Mouse (Mus musculus): ENCODE results near the gene Dock2.
"Not testable (repeated sequence)": the region's sequence is repeated elsewhere in the genome, so short reads cannot be mapped to it uniquely, and the experiment has no call there.

The Dock2 gene

DNA sequence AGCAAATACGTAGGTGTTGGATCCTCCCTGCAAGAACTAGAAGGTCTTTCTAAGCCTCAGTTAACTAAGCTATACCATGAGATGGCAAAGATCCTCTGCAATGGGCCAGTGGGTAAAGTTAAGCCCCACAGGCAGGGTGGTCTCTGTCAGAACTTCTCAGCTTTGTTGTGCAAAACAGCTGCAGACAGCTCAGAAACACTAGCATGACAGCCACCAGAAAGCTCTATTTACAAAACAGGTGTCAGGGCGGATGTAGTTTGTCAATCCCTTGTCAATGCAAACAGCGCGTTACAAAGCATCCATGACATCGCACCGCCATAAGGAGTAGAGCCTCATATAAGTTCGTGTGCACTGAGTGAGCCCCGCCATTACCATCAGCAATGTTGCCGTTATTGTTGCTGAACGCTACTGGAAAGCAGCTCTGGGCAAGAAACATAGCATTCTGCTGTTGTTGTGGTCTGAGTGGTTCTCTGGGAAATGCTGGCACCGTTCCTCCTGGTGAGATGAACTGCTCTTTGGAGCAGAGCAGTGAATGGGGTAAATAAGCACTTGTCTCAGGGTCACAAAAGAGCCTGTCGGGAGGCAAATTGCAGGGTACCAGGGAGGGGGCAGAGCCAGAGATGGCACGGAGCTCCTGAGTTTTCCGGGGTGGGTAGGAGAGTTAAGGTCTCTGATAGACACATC, 507.2 kb downstream of the Dock2 start:
- peak in 1 of 2 experiments; percentile 30 for DNase-seq

GRCm38 (mm10) chr11:34275941-34276340, 507.8 kb downstream of the Dock2 start:
- peak in 1 of 2 experiments; percentile 40 for DNase-seq

DNA sequence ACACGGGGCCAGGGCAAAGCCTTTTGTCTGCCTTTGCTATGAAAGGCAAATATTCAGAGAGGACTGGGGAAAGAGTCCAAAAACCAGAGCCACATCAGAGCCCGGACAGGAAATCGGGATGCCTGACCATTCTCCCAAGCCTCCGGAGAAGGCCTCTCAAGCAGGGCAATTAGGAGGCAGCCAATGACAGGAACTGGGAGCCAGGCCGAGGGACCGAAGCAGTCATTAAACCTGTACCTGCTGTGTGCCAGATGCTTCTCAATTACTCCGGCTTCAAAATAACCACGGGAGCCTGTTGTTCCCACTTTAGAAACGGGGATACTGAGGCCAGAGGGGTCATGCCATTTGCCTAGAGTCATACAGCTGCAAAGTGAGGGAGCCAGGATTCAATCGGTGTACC, 511.7 kb downstream of the Dock2 start:
- DNase-seq: peak; percentile 30 to 39

GRCm38 (mm10) chr11:34264099-34264498, 519.6 kb downstream of the Dock2 start:
- no peak for DNase-seq

GRCm38 (mm10) chr11:34258849-34259469, 524.7 kb downstream of the Dock2 start:
- peak; percentile 8 to 16 for DNase-seq

GRCm38 (mm10) chr11:34257548-34258189, 526.0 kb downstream of the Dock2 start:
- DNase-seq: no peak

- DNase-seq: no peak
Observed at GRCm38 (mm10) chr11:34242979-34243378, 540.7 kb downstream of the Dock2 start.

DNA sequence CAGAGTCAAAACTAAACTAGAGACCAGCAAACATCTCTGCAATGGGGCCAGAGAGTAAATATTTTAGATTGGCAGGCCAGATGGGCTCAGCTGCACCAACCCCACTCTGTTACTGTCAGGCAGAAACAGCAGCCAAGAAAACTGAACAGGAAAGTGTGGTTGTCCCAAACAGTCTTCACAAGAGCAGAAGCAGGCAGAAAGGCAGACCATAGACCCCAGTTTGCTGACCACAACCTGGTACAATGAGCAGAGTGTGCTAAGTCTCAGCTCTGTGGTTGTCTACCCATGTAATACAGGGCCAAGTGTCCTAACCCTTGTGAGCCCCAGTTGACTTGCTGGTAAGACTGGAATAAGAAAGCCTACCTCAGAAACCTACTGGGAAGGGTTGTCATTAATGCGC, 543.4 kb downstream of the Dock2 start:
- DNase-seq: no peak

DNA sequence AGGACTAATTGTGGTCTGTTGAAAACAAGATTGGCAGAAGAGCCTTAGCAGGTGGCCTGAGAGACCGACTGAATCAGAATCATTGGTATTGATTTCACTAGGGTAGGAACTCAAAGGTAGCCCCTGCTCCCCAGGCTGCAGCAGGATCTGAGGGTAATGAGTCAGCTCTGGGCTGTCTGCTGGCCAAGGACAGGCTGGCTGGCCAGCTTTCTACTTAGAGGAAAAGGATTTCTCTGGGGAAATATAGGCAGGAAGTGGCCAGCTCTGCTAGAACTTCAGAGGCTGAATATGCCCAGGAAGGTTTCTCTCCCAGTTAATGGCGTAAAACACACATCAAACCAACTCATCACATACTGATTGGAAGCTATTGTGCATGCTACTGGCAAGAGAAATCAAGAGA, 544.0 kb downstream of the Dock2 start:
- no peak for DNase-seq

- DNase-seq: no peak
Observed at GRCm38 (mm10) chr11:34236885-34237284, 546.8 kb downstream of the Dock2 start.

DNA sequence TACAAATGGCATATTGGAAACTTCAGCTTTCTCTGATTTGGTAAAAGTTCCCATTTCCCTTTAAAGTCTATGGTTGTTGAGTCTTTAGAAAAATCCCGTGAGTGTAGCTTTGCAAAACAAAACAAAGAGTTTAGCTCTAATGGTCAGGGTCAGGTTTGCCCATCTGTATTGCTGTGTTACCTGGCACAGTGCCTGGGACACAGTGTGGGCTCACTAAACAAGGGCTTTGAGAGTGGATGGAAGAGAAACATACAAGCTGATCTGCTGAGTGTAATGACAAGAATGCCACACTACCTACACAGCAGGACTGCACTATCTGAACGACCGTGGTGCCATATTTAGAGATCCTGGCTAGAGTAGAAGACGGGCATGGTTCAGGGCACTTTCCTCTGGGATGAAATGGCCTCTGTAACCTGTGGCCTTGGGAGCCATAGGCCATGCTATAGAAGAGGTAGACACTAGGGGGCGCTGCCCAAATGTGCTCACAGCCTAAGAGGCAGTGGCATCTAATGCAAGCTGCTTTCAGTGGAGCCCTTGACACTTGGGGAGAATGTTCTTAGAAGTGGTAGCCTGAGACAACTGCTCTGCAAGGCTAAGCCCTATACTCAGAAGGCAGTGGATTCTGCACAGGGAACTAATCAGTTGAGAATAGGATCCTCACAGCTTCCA, 547.5 kb downstream of the Dock2 start:
- peak; percentile 54 to 72 for DNase-seq

DNA sequence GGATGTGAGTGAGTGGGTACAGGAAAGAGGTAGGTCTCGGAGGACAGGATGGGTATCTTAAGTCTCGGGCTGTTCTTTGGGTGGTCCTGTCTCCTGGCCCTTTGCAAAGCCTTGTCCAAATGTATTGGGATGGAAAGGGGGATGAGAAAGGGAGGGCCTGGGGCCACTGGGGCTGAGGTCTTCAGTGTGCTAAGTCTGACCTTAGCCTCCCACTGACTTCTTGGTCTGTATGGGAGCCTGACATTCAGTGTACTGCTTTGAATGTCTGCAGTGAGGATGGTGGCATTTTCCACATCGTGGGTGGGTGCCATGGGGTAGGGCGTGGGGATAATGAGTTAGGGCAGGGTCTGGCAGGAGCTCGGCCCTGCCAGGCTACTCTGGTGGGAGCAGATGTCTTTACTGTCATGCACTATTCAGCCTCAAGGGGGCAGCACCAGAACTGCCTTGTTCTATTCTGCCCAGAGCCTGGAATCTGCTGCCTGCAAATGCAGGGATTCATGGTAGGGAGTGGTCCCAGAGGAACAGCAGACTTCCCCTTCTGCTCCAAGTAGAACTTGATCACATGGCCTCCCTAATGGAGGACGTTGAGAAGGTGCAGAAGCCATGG, 554.8 kb downstream of the Dock2 start:
- DNase-seq: peak; percentile 81 to 90

DNA sequence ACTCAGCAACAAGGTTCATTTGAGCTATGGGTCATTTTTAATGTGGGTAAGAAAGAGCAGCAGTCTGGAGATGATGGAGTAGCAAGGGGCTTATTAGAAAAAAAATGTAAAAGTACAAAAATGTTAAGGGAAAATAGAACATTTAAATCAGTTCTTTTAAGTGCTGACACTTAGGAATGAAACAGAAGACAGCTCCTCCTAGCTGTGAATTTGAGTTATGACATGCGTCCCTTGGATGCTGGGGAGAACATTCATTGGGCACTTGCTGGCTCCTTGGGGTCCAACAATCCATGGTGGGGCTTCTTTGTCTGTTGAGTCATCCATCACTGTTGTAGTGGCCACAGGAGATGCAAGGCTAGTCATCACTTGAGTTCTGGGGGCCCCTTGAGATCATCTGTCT, 556.5 kb downstream of the Dock2 start:
- no peak for DNase-seq

DNA sequence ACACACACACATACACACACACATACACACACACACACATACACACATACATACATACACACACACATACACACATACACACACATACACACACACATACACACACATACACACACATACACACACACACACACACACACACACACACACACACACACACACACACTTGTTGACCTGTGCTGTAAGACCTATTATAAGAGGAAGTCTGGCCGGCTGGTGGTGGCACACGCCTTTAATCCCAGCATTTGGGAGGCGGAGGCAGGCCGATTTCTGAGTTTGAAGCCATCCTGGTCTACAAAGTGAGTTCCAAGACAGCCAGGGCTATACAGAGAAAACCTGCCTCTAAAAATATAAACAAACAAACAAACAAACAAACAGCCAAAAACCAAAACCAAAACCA, 563.1 kb downstream of the Dock2 start:
- not testable (repeated sequence) for DNase-seq

DNA sequence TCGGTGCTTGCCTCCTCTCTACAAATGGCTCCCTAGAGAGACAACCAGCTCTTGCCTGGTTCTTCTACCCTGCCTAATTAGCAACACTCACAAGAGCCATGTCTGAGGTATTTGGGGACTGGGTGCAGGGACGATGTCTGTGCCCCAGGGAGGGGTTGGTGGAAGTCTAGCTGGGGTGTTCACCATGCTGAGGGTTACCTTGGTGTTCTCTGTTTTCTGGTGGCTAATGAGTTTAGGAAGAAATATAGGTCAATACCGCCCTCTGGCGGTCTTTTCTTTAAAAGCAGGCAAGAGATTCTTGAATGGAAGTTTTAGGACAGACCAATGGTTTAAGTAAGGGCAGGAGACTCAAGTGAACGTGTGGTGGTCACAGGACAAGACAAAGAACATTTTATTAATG, 570.8 kb downstream of the Dock2 start:
- peak; percentile 88 to 89 for DNase-seq

- no peak for DNase-seq
Observed at GRCm38 (mm10) chr11:34207989-34208388, 575.7 kb downstream of the Dock2 start, which contains the start of gene Foxi1. Foxi1 (minus strand) TSS chr11:34208089.

DNA sequence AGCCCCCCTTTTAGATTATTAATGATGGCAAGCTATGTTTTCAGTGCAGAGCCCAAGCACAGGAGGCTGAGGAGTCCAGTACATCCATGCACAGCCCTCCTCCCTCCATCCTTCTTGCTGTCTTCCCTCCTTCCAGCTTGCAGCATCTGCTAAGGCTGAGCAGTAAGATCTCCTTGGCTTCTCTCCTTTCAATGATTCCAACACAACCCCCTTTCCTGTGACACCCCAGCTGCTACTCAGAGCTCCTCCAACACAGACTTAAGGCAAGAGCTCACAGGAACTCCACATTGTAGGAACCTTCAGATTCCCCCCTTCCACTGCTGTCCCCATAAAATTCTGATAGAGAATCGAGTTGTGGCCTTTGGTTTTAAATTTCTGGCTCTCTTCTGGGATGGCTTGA, 580.9 kb downstream of the Dock2 start:
- no peak for DNase-seq

- no peak for DNase-seq
Observed at GRCm38 (mm10) chr11:34195142-34195541, 588.5 kb downstream of the Dock2 start.

GRCm38 (mm10) chr11:34194158-34194941, 589.3 kb downstream of the Dock2 start:
- no peak for DNase-seq

GRCm38 (mm10) chr11:34193658-34194057, 590.0 kb downstream of the Dock2 start:
- no peak for DNase-seq

GRCm38 (mm10) chr11:34184266-34184665, 599.4 kb downstream of the Dock2 start:
- DNase-seq: no peak

All from cerebellum, postnatal 14 days (tissue).